Mouse (Mus musculus): ENCODE results near the gene Kifap3.

GRCm38 (mm10) chr1:163953396-163953795 is 174.0 kb downstream of the Kifap3 start:
- TF ChIP-seq CTCF (IDR thresholded peaks at IDR 0.05; ENCODE audit: low read depth) (no peak), EP300 (IDR thresholded peaks at IDR 0.05; ENCODE audit: low read depth) (no peak)
